Mouse (Mus musculus): Measurements from ENCODE around the gene Ndel1. TPM values are rescaled to one million over a fixed set of nuclear protein-coding genes. Genes with fewer than 3 reads are reported as not detected.

Gene Ndel1
- polyA plus RNA-seq, 1 experiment from 2014 or later = 96.3 TPM

DNA sequence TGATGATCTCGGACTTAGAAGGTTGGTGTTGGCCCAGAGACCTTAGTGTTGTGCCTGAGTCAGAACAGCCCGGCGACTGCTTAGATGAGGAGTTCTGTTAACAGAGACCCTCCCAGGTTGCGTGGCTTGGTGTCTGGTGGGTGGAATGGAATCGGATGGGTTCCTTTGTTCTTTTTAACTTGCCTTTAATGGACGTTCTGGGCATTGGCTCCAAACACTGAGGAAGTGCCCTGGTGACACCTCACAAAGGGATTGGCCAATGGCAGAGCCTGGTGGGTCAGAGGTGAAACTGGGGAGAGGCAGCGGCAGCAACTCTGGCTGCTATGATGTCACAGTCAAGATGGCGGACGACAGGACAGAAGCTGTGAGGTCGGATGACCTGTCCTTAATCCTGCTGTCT, 80.9 kb downstream of the Ndel1 start:
- H3K27me3 ChIP-seq (ENCODE audit: insufficient read depth, low read length) = no peaks in the 10 kb centered on the region
- H3K9ac ChIP-seq (replicated peaks; ENCODE audit: low read length) = no peak overlapping the region
- peaks cover 90% of the 10 kb centered on the region for H3K36me3 ChIP-seq (ENCODE audit: insufficient read depth, low read length)
- H3K27ac ChIP-seq (ENCODE audit: low read length) = no peak overlapping the region
- H3K9me3 ChIP-seq (ENCODE audit: low read length) = no peaks in the 10 kb centered on the region
- H3K4me2 ChIP-seq (replicated peaks; ENCODE audit: low read depth, low read length) = no peak overlapping the region
- H3K4me1 ChIP-seq (ENCODE audit: insufficient read depth, low read length) = no peaks in the 10 kb centered on the region
- H3K4me3 ChIP-seq (ENCODE audit: low read length) = no peak overlapping the region
- WGBS = 88% methylated on average over 10 of the region's 10 CpGs
- ATAC-seq (ENCODE audit: low FRiP score, low TSS enrichment) = no peak

DNA sequence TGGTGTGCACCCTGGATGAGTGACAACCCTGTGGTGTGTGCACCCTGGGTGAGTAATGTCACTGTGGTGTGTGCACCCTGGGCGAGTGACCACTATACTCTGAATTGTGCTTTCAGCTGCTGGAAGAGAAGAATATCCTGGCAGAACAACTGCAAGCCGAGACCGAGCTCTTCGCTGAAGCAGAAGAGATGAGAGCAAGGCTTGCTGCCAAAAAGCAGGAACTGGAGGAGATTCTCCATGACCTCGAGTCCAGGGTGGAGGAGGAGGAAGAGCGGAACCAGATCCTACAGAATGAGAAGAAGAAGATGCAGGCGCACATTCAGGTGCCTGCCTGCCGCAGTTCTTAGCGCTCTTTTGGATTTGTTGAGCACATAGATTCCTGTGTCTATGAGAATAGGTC, 84.4 kb downstream of the Ndel1 start:
- WGBS = 86% methylated on average over 9 of the region's 9 CpGs
- Histone ChIP-seq H3K4me2 (replicated peaks; ENCODE audit: low read depth, low read length) (no peak overlapping the region), H3K4me1 (ENCODE audit: insufficient read depth, low read length) (no peaks in the 10 kb centered on the region), H3K27me3 (ENCODE audit: insufficient read depth, low read length) (no peaks in the 10 kb centered on the region), H3K9ac (replicated peaks; ENCODE audit: low read length) (no peak overlapping the region), H3K36me3 (ENCODE audit: insufficient read depth, low read length) (peaks cover 86% of the 10 kb centered on the region), H3K27ac (ENCODE audit: low read length) (no peak overlapping the region), H3K4me3 (ENCODE audit: low read length) (no peak overlapping the region), H3K9me3 (ENCODE audit: low read length) (no peaks in the 10 kb centered on the region)
- no peak for ATAC-seq (ENCODE audit: low FRiP score, low TSS enrichment)

DNA sequence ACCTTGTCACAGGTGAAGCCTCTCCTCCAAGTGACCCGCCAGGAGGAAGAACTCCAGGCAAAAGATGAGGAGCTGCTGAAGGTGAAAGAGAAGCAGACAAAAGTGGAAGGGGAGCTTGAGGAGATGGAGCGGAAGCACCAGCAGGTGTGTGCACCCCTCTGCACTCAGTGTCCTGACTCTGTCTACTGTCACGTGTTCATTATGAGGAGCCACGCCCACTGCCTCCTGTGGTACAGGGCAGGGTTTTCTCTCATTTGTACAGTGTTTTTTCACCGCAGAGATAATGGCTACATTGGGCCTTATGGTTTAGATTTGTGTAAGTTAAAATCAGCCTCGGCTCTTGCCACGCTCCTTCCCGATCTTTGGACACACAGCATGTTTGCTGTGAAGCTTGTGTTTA, 85.8 kb downstream of the Ndel1 start:
- H3K27ac ChIP-seq (ENCODE audit: low read length) = no peak overlapping the region
- H3K4me1 ChIP-seq (ENCODE audit: insufficient read depth, low read length) = no peaks in the 10 kb centered on the region
- H3K4me3 ChIP-seq (ENCODE audit: low read length) = no peak overlapping the region
- no peaks in the 10 kb centered on the region for H3K27me3 ChIP-seq (ENCODE audit: insufficient read depth, low read length)
- H3K36me3 ChIP-seq (ENCODE audit: insufficient read depth, low read length) = peaks cover 81% of the 10 kb centered on the region
- no peak for ATAC-seq (ENCODE audit: low FRiP score, low TSS enrichment)
- 89% methylated on average over 8 of the region's 8 CpGs for WGBS
- no peak overlapping the region for H3K4me2 ChIP-seq (replicated peaks; ENCODE audit: low read depth, low read length)
- H3K9ac ChIP-seq (replicated peaks; ENCODE audit: low read length) = no peak overlapping the region
- no peaks in the 10 kb centered on the region for H3K9me3 ChIP-seq (ENCODE audit: low read length)

DNA sequence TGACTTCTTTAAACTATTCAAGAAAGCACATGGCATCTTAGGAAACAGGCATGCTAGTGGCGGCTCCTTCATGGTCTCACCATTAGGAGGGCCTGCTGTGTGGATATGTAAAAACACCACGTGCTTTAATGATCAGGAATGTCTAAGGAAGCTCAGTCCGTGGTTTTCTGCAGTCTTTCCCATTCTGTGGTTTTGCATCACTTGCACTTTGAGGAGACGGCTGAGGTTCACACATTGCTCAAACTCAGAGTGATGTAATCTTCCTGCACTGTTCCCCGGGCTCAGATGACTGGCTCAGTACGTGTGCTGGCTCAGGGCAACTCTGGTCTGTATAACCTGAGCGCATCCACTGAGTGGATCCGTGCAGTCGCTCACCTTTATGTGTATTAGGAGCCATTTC, 89.3 kb downstream of the Ndel1 start:
- H3K27me3 ChIP-seq (ENCODE audit: insufficient read depth, low read length) = no peaks in the 10 kb centered on the region
- H3K4me3 ChIP-seq (ENCODE audit: low read length) = no peak overlapping the region
- 90% methylated on average over 9 of the region's 9 CpGs for WGBS
- no peak overlapping the region for H3K27ac ChIP-seq (ENCODE audit: low read length)
- H3K4me2 ChIP-seq (replicated peaks; ENCODE audit: low read depth, low read length) = no peak overlapping the region
- H3K4me1 ChIP-seq (ENCODE audit: insufficient read depth, low read length) = no peaks in the 10 kb centered on the region
- no peaks in the 10 kb centered on the region for H3K9me3 ChIP-seq (ENCODE audit: low read length)
- peaks cover 58% of the 10 kb centered on the region for H3K36me3 ChIP-seq (ENCODE audit: insufficient read depth, low read length)
- no peak for ATAC-seq (ENCODE audit: low FRiP score, low TSS enrichment)
- H3K9ac ChIP-seq (replicated peaks; ENCODE audit: low read length) = no peak overlapping the region

DNA sequence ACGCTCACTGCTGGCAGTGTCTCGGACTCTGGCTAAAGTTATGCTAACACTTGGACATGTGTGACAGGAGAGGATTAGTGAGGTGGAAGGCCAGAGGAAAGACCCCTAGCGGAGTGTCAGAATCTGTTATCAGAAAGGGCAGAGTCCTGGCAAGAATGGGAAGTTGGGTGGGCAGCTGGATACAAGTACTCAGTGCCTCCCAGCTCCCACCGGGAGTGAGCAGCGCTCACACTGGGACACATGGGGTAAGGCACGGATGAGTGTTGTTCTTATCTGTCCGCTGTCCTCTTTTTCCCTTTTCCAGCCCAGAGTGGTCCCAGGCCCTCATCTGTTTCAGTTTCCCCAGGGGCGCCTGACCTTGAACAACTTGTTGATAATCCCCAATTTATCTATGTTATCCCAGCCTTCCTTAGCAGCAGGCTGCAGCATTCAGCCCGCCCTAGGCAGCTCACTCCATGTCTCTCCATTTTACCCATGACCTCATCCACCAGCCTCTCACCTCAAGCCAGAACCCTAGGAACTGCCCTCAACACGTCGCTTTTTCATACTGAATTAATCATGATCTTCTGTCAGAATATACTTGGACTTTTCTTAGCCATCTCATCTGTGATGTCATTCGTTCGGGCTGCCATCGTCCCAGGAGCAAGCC, 91.1 kb downstream of the Ndel1 start:
- H3K27me3 ChIP-seq (ENCODE audit: insufficient read depth, low read length) = no peaks in the 10 kb centered on the region
- ATAC-seq (ENCODE audit: low FRiP score, low TSS enrichment) = no peak
- H3K27ac ChIP-seq (ENCODE audit: low read length) = no peak overlapping the region
- H3K9me3 ChIP-seq (ENCODE audit: low read length) = no peaks in the 10 kb centered on the region
- no peaks in the 10 kb centered on the region for H3K4me1 ChIP-seq (ENCODE audit: insufficient read depth, low read length)
- no peak overlapping the region for H3K4me2 ChIP-seq (replicated peaks; ENCODE audit: low read depth, low read length)
- H3K9ac ChIP-seq (replicated peaks; ENCODE audit: low read length) = no peak overlapping the region
- WGBS = 82% methylated on average over 14 of the region's 14 CpGs
- H3K4me3 ChIP-seq (ENCODE audit: low read length) = no peak overlapping the region
- peaks cover 45% of the 10 kb centered on the region for H3K36me3 ChIP-seq (ENCODE audit: insufficient read depth, low read length)

DNA sequence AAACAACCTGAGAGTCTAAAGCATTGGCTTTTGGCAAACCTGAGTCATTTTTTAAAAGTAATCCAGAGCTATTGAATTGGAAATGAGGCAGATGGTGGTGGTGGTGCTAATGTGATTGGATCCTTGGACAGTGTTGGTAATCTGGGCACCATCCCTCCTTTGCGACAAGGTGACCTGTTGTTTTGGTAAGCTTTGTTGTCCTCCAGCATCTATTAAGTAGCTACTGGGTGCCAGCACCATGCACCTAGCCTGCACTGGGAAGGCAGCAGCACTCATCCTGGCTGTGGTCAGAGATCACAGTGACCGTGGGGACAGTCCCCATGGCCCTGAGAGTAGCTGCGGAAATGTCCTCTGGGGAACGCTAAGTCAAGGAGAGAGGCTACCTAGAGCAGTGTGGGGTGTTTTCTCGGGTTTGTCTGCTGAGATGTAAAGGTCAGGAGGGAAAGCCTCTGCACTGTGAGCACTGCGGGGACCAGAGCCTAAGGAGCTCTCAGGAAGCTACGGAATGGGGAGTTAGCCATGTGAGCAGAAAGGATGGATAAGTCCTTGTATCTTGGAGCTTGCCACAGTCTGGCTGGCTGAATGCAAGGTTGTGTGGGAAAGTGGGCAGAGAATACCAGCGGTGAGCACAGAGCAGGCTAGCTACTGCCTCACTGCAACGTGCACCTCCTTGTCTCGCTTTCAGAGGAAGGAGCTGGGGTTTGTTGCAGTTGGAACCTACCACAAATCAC, 91.8 kb downstream of the Ndel1 start:
- H3K27me3 ChIP-seq (ENCODE audit: insufficient read depth, low read length) = no peaks in the 10 kb centered on the region
- 88% methylated on average over 10 of the region's 10 CpGs for WGBS
- H3K36me3 ChIP-seq (ENCODE audit: insufficient read depth, low read length) = peaks cover 39% of the 10 kb centered on the region
- no peaks in the 10 kb centered on the region for H3K9me3 ChIP-seq (ENCODE audit: low read length)
- no peak for ATAC-seq (ENCODE audit: low FRiP score, low TSS enrichment)
- no peaks in the 10 kb centered on the region for H3K4me1 ChIP-seq (ENCODE audit: insufficient read depth, low read length)
- no peak overlapping the region for H3K4me2 ChIP-seq (replicated peaks; ENCODE audit: low read depth, low read length)
- H3K9ac ChIP-seq (replicated peaks; ENCODE audit: low read length) = no peak overlapping the region
- H3K27ac ChIP-seq (ENCODE audit: low read length) = no peak overlapping the region
- no peak overlapping the region for H3K4me3 ChIP-seq (ENCODE audit: low read length)

DNA sequence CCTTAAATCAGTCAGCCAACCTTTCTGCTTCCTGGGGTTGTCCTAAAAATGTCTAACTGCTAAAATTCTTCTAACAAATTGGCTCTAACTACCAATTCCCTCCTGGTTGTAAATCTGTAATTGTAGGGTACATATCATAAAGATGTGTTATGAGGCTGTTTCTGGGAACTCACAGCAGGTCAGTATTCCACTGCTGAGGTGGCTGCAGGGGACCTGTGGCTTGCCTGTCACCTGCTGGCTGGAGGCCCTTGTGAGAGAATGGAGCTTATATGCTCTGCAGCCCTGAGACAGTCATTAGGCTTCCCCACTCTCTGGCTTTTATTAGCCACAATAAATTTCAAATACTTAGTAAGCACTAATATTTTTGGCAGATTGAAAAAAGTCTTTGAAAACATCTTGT, 92.8 kb downstream of the Ndel1 start:
- Histone ChIP-seq H3K27ac (ENCODE audit: low read length) (no peak overlapping the region), H3K4me1 (ENCODE audit: insufficient read depth, low read length) (no peaks in the 10 kb centered on the region), H3K9ac (replicated peaks; ENCODE audit: low read length) (no peak overlapping the region), H3K36me3 (ENCODE audit: insufficient read depth, low read length) (peaks cover 34% of the 10 kb centered on the region), H3K9me3 (ENCODE audit: low read length) (no peaks in the 10 kb centered on the region), H3K4me3 (ENCODE audit: low read length) (no peak overlapping the region), H3K4me2 (replicated peaks; ENCODE audit: low read depth, low read length) (no peak overlapping the region), H3K27me3 (ENCODE audit: insufficient read depth, low read length) (no peaks in the 10 kb centered on the region)
- no peak for ATAC-seq (ENCODE audit: low FRiP score, low TSS enrichment)

DNA sequence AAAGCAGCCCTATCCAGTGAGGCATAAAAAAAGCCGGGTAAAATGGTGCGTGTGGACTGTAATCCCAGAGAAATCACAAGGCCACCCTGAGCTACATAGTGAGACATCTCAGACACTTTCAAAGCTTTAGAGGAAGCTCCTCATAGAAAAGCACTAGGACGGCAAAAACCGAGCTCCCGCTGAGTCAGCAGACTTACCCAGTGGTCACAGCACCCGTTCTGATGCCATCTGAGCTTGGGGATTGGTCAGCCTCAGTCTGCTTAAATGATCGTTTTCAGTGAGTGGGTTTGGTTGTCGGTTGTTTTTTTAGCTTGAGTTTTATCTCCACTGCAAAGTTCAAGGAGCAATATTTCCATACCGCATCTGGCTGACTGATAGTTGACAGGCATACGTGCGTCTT, 93.7 kb downstream of the Ndel1 start:
- no peak overlapping the region for H3K27ac ChIP-seq (ENCODE audit: low read length)
- H3K4me3 ChIP-seq (ENCODE audit: low read length) = no peak overlapping the region
- H3K9me3 ChIP-seq (ENCODE audit: low read length) = no peaks in the 10 kb centered on the region
- no peaks in the 10 kb centered on the region for H3K27me3 ChIP-seq (ENCODE audit: insufficient read depth, low read length)
- no peak overlapping the region for H3K9ac ChIP-seq (replicated peaks; ENCODE audit: low read length)
- H3K4me2 ChIP-seq (replicated peaks; ENCODE audit: low read depth, low read length) = no peak overlapping the region
- peaks cover 36% of the 10 kb centered on the region for H3K36me3 ChIP-seq (ENCODE audit: insufficient read depth, low read length)
- no peaks in the 10 kb centered on the region for H3K4me1 ChIP-seq (ENCODE audit: insufficient read depth, low read length)
- no peak for ATAC-seq (ENCODE audit: low FRiP score, low TSS enrichment)
- WGBS = 71% methylated on average over 11 of the region's 11 CpGs

DNA sequence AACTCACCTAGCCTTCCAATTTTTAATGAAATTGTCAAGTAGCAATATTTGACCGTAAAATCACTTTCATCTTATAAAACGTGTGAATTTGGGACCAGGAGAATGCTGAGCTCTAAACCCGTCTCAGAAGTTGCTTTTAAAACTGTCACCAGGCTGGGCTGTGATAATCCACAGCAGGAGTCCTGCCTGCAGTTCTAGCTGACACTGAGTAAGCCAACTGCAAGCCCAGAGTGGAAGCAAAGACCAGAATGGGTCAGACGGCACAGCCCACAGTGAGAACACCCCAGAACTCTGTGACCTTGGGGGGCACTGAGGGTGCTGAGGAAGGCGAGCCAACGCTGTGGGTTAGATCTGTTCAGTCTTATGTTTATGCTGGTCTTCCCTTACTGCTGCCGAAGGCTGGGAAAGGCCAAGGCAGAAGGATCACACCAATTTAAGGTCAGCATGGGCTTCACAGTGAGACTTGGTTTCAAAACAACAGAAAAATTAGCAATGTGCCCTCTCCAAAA, 95.5 kb downstream of the Ndel1 start:
- Histone ChIP-seq H3K4me3 (ENCODE audit: low read length) (no peak overlapping the region), H3K4me2 (replicated peaks; ENCODE audit: low read depth, low read length) (no peak overlapping the region), H3K27me3 (ENCODE audit: insufficient read depth, low read length) (no peaks in the 10 kb centered on the region), H3K4me1 (ENCODE audit: insufficient read depth, low read length) (no peaks in the 10 kb centered on the region), H3K9me3 (ENCODE audit: low read length) (no peaks in the 10 kb centered on the region), H3K27ac (ENCODE audit: low read length) (no peak overlapping the region), H3K36me3 (ENCODE audit: insufficient read depth, low read length) (peaks cover 38% of the 10 kb centered on the region), H3K9ac (replicated peaks; ENCODE audit: low read length) (no peak overlapping the region)
- ATAC-seq (ENCODE audit: low FRiP score, low TSS enrichment) = no peak
- WGBS = 78% methylated on average over 7 of the region's 7 CpGs
